Mouse (Mus musculus) liver, adult 2 months (tissue): ENCODE data around the gene Rap1gap2. TPM values are rescaled to one million over a fixed set of nuclear protein-coding genes. Genes with fewer than 3 reads are reported as not detected.
A peak's percentile ranks its signal among the peaks of the same experiment; 100 is the strongest.

ENCODE experiments used
- DNase-seq: peaks from one replicate; pipeline ENCODE4 v3.0.0-alpha.2; 2011; ENCODE audit warnings: low read depth, low spot score; ENCODE audit errors: extremely low read depth
- H3K27ac ChIP-seq: fragments of 200-500 bp; replicated peaks from 2 replicates; pipeline ENCODE4 v1.5.1; 2012; ENCODE audit warnings: low read depth, mild to moderate bottlenecking, control low read depth, inconsistent platforms, low read length; ENCODE audit not compliant: insufficient read depth
- H3K27me3 ChIP-seq: fragments of 200-500 bp; 2 replicates; pipeline ENCODE4 v1.6.1; 2012; ENCODE audit warnings: mild to moderate bottlenecking, moderate library complexity, low read length, inconsistent platforms; ENCODE audit not compliant: control insufficient read depth, insufficient read depth
- H3K36me3 ChIP-seq: fragments of 200-500 bp; 2 replicates; pipeline ENCODE4 v1.6.1; 2012; ENCODE audit warnings: low read length, inconsistent platforms; ENCODE audit not compliant: control insufficient read depth, insufficient read depth
- H3K4me1 ChIP-seq: fragments of 200-500 bp; 2 replicates; pipeline ENCODE4 v1.6.1; 2011; ENCODE audit warnings: low read length; ENCODE audit not compliant: control insufficient read depth, insufficient read depth
- H3K4me3 ChIP-seq: fragments of 200-500 bp; 2 replicates; pipeline ENCODE4 v1.5.1; 2011; ENCODE audit warnings: low read depth, mild to moderate bottlenecking, control low read depth, low read length, moderate library complexity; ENCODE audit not compliant: insufficient read depth
- H3K79me2 ChIP-seq: fragments of 200-500 bp; 2 replicates; pipeline ENCODE4 v1.6.1; 2012; ENCODE audit warnings: inconsistent platforms, mild to moderate bottlenecking, low read length, moderate library complexity; ENCODE audit not compliant: control insufficient read depth, insufficient read depth
- H3K9ac ChIP-seq: fragments of 200-500 bp; 2 replicates; pipeline ENCODE4 v1.6.1; 2012; ENCODE audit warnings: low read depth, mild to moderate bottlenecking, control low read depth, inconsistent platforms, low read length
- CTCF ChIP-seq: fragments of 200-500 bp; IDR thresholded peaks from 2 replicates; pipeline ENCODE4 v1.5.1; 2011; ENCODE audit warnings: low read depth, low read length, control low read depth
- POLR2A ChIP-seq: fragments of 200-500 bp; IDR thresholded peaks from 2 replicates; pipeline ENCODE4 v1.6.1; 2011; ENCODE audit warnings: low read length, control low read depth; ENCODE audit not compliant: insufficient read depth; ENCODE audit errors: extremely low read depth
- WGBS: fragments of 180-500 bp; shearing (Covaris S2); methylation state at CpG from one replicate; pipeline ENCODE4 v1.1.7; 2018; 5-methylcytosine and 5-hydroxymethylcytosine counted together
- polyA plus RNA-seq: library from polyadenylated mRNA; depleted of rRNA; stranded (reverse); fragments of >200 nt; gene quantifications from 2 replicates; pipeline ENCODE4 v1.2.3, GENCODE M21; 2012
- total RNA-seq: library from RNA; depleted of rRNA; stranded (reverse); fragments of >200 nt; gene quantifications from 2 replicates; pipeline ENCODE4 v1.2.3, GENCODE M21; 2014

Rap1gap2 gene
- total and polyA plus RNA-seq, 2 experiments, result 0.46 to 0.48 TPM

DNA sequence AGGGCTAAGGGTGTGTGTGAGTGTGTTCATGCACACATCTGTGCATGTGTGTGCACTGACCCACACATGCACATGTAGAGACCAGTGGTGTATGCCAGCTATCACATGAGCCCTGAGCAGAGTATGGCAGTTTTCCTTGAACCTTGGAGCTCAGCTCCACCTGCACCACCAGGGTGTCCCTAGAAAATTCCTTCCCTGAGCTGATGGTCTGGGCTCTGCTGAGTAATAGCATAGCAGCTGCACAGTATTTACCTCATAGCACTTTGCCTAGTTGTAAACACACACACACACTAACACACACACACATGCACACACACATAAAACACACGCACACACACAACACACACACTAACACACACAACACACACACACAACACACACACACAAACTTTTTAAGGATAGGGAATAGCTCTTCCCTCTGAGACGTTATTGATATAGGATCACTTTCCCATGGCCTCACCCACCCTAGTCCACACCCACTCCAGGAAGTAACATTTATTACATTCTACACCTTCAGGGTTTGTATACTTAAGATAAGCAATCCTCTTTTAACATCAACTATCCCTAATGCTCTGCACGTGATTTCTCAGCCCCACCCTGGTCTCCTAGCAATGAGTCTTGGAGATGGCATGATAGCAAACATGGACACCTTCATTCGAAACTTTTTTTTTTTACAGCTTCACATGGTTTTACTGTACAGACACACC lies 13.3 kb downstream of the Rap1gap2 start:
- Histone ChIP-seq H3K4me1 (no peaks in the 10 kb centered on the region), H3K79me2 (no peaks in the 10 kb centered on the region), H3K27ac (no peak overlapping the region), H3K4me3 (no peak overlapping the region), H3K36me3 (no peaks in the 10 kb centered on the region), H3K9ac (no peak overlapping the region), H3K27me3 (no peaks in the 10 kb centered on the region; the same call in 1 of the 2 replicates)
- DNase-seq, result no peak
- 67% methylated on average over 4 of the region's 4 CpGs for WGBS
- no peak for TF ChIP-seq CTCF
- no peak for TF ChIP-seq POLR2A

- DNase-seq, result peak; percentile 7
- Histone ChIP-seq H3K9ac (no peak overlapping the region), H3K36me3 (no peaks in the 10 kb centered on the region), H3K79me2 (no peaks in the 10 kb centered on the region), H3K4me3 (no peak overlapping the region), H3K4me1 (no peaks in the 10 kb centered on the region), H3K27ac (no peak overlapping the region), H3K27me3 (peaks cover 9% of the 10 kb centered on the region)
- no peak for TF ChIP-seq POLR2A
- TF ChIP-seq CTCF, result no peak
- WGBS, result 73% methylated on average over 3 of the region's 3 CpGs
Observed at GRCm38 (mm10) chr11:74592246-74592645, 18.5 kb downstream of the Rap1gap2 start.

DNA sequence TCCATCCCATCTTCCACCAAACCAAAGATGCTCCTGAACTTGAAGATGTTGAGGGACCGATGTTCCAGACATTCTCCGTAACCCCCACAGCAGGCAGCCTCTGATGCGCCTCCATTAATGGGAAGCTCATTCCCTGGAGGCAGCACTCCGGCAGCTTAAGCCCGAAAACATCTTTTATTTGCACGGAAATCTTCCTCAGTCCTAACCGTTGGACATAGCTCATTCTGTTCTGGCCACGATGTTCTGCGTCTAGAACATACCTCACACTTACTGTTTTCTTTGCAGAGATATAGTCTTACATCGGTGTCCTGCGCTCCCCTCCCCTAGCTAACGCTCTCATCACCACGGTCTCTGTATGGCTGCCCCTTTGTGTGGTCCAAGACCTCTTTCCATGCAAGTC lies 20.0 kb downstream of the Rap1gap2 start:
- no peak for TF ChIP-seq POLR2A
- no peak for TF ChIP-seq CTCF
- H3K4me1 ChIP-seq, result no peaks in the 10 kb centered on the region
- no peak overlapping the region for H3K9ac ChIP-seq
- no peaks in the 10 kb centered on the region for H3K79me2 ChIP-seq
- DNase-seq, result no peak
- peaks cover 9% of the 10 kb centered on the region for H3K27me3 ChIP-seq
- H3K27ac ChIP-seq, result no peak overlapping the region
- no peak overlapping the region for H3K4me3 ChIP-seq
- no peaks in the 10 kb centered on the region for H3K36me3 ChIP-seq
- WGBS, result 38% methylated on average over 13 of the region's 13 CpGs

GRCm38 (mm10) chr11:74590239-74590596 lies 20.5 kb downstream of the Rap1gap2 start:
- TF ChIP-seq CTCF, result no peak
- TF ChIP-seq POLR2A, result no peak
- no peak overlapping the region for H3K4me3 ChIP-seq
- H3K36me3 ChIP-seq, result no peaks in the 10 kb centered on the region
- peaks cover 9% of the 10 kb centered on the region for H3K27me3 ChIP-seq
- WGBS, result 3% methylated on average over 25 of the region's 25 CpGs
- H3K79me2 ChIP-seq, result no peaks in the 10 kb centered on the region
- no peak overlapping the region for H3K27ac ChIP-seq
- H3K9ac ChIP-seq, result no peak overlapping the region
- no peaks in the 10 kb centered on the region for H3K4me1 ChIP-seq
- no peak for DNase-seq

DNA sequence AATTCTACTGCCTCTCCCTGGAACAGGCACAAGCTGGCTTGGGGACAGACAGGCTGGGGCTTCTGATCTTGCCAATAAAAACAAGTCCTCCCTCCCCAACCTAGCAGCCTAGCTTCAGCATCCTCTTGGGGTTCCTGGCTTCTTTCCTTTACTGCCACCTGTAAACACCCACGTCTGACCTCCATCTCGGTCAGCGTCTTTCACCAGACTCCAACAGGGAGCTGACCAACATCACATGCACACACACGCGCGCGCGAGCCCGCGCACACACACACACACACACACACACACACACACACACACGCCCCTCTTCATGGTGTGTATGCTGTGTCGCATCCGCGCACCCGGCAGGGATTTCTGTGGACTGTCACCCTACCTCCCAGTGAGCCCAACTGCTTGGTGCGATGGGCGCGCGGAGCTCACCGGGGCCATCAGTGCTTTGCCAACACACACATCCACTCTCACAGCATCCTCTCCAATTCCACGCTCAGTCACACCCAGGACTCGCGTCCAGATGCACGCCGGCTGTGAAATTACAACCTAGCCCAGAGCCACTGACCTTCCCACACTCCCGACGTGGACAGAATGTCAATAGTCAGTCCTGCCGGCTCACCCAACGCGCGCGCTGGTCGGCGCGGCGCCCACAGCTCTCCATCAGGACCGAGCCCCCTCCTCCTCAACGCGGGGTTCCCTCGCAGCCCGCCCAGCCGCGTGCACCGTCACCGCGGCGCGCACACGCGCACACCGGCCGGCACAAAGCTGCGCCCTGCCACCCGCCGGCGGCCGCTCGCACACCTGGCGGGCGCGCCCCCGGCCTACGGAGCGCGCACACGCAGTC lies 21.1 kb downstream of the Rap1gap2 start:
- no peak for DNase-seq
- Histone ChIP-seq H3K9ac (no peak overlapping the region), H3K27ac (no peak overlapping the region), H3K36me3 (no peaks in the 10 kb centered on the region), H3K4me1 (no peaks in the 10 kb centered on the region), H3K79me2 (no peaks in the 10 kb centered on the region), H3K4me3 (no peak overlapping the region), H3K27me3 (peaks cover 9% of the 10 kb centered on the region)
- TF ChIP-seq CTCF (no peak), POLR2A (no peak)
- WGBS, result 4% methylated on average over 66 of the region's 66 CpGs

DNA sequence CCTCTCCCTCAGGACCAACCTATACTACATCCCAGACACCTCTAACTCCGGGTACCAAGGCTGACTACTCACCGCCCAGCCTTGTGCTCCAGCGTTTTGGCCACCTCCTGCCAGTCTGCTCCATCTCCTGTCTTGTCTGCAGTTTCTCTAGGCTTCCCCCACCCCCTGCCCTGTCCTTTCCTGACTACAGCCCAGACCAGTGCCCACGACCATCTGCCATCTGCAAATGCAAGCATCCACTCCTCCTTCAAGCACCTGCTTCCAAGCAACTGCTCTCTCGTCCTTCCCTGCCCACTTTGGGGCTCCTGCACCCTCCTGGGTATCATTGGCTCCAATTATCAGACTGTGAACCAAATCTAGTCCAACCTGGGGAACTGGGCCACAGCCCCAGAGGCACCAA lies 24.3 kb downstream of the Rap1gap2 start:
- DNase-seq, result no peak
- Histone ChIP-seq H3K4me1 (no peaks in the 10 kb centered on the region), H3K36me3 (no peaks in the 10 kb centered on the region), H3K9ac (no peak overlapping the region), H3K79me2 (no peaks in the 10 kb centered on the region), H3K4me3 (no peak overlapping the region), H3K27me3 (peaks cover 9% of the 10 kb centered on the region), H3K27ac (no peak overlapping the region)
- 54% methylated on average over 5 of the region's 5 CpGs for WGBS
- TF ChIP-seq CTCF, result no peak
- TF ChIP-seq POLR2A, result no peak
